Comparison of ENCODE assay signal across 9 mouse cellular contexts in genomic region chr13:71158300-71158860, GRCm38 (mm10).
DNase-seq lines count a peak whose midpoint lies in the region; ATAC-seq and TF ChIP-seq lines count a peak whose summit lies in the region.
"Had no signal": no experiment of that assay in that cellular context is flagged by ENCODE, and none has a peak within 500 bp of the region (broad histone marks: within the 10 kb centered on the region; RNA-seq: fewer than 3 reads in every experiment).

No protein-coding gene starts in this region.

- H3K27ac ChIP-seq in heart, embryonic 12.5 days (ENCODE audit: poor library complexity, severe bottlenecking) = no peak overlapping the region
- H3K27ac ChIP-seq in midbrain, postnatal 0 days (ENCODE audit: low read depth, low read length) = no peak overlapping the region

- H3K4me2 ChIP-seq in heart, embryonic 12.5 days = peak overlapping the region; percentile 33; the same call in 1 of the 2 replicates
- H3K4me2 ChIP-seq in midbrain, postnatal 0 days (ENCODE audit: low read depth, low read length, poor library complexity, severe bottlenecking) = peak overlapping the region; percentile 49

- no peak overlapping the region for H3K9ac ChIP-seq in heart, embryonic 12.5 days
- H3K9ac ChIP-seq in midbrain, postnatal 0 days (replicated peaks; ENCODE audit: low read length, poor library complexity, severe bottlenecking) = no peak overlapping the region

- no peaks in the 10 kb centered on the region for H3K36me3 ChIP-seq in heart, embryonic 12.5 days
- H3K36me3 ChIP-seq in midbrain, postnatal 0 days (ENCODE audit: insufficient read depth, low read length) = no peaks in the 10 kb centered on the region

- no peak for DNase-seq in heart, adult 8-10 months (ENCODE audit: low spot score)
- peak; percentile 92 for DNase-seq in brain, embryonic 14.5 days (ENCODE audit: low read depth)
- peak; percentile 5 for DNase-seq in forelimb bud, embryonic 11.5 days (ENCODE audit: low read depth, low spot score)
- DNase-seq in midbrain, postnatal 0 days (ENCODE audit: low spot score) = peak; percentile 71
- no peak for DNase-seq in thymus, postnatal 36 days
- DNase-seq in left cerebral cortex, adult 18-20 months (ENCODE audit: low spot score in 2 of 2) = no peak
- DNase-seq in thymus, postnatal 25 days = no peak
- DNase-seq: cerebellum, adult 9-11 months had no signal

- 0 out of 2 replicates have a peak, but pooled peaks cover 7% of the 10 kb centered on the region for H3K4me1 ChIP-seq in heart, embryonic 12.5 days (replicated peaks)
- H3K4me1 ChIP-seq in midbrain, postnatal 0 days (ENCODE audit: insufficient read depth, low read length) = peaks cover 10% of the 10 kb centered on the region

- 63% methylated on average over 13 of the region's 13 CpGs for WGBS in heart, embryonic 12.5 days
- 15% methylated on average over 13 of the region's 13 CpGs for WGBS in midbrain, postnatal 0 days

- no peak for TF ChIP-seq POLR2A in brain, embryonic 14.5 days (IDR thresholded peaks at IDR 0.05; ENCODE audit: borderline replicate concordance, extremely low read depth, insufficient read depth, insufficient read length, poor library complexity, severe bottlenecking)

- no peaks in the 10 kb centered on the region for H3K9me3 ChIP-seq in heart, embryonic 12.5 days (replicated peaks)
- no peaks in the 10 kb centered on the region for H3K9me3 ChIP-seq in midbrain, postnatal 0 days (ENCODE audit: low read length)

- ATAC-seq in heart, embryonic 12.5 days (ENCODE audit: insufficient number of reproducible peaks, low FRiP score) = no peak
- ATAC-seq in midbrain, postnatal 0 days (ENCODE audit: low FRiP score) = no peak

- H3K4me3 ChIP-seq in heart, embryonic 12.5 days = no peak overlapping the region
- H3K4me3 ChIP-seq in midbrain, postnatal 0 days (ENCODE audit: low read depth, low read length) = peak overlapping the region; percentile 21

- no peak for TF ChIP-seq CTCF in brain, embryonic 14.5 days (IDR thresholded peaks at IDR 0.05; ENCODE audit: borderline replicate concordance, extremely low read depth, insufficient read depth, insufficient read length)
- TF ChIP-seq CTCF in midbrain, postnatal 0 days (IDR thresholded peaks at IDR 0.05) = no peak

- no peaks in the 10 kb centered on the region for H3K27me3 ChIP-seq in heart, embryonic 12.5 days (replicated peaks)
- no peaks in the 10 kb centered on the region for H3K27me3 ChIP-seq in midbrain, postnatal 0 days (ENCODE audit: insufficient read depth, low read length)

Comparison
In these comparisons a context has a peak if more than half of its experiments do, and no peak if none do; other contexts are left out.
1. DNase-seq: peak in brain, embryonic 14.5 days (single experiment), forelimb bud, embryonic 11.5 days (single experiment) and midbrain, postnatal 0 days (single experiment); none in heart, adult 8-10 months (single experiment), thymus, postnatal 36 days (0 of 2), left cerebral cortex, adult 18-20 months (0 of 2) and thymus, postnatal 25 days (single experiment).